Mouse (Mus musculus) intestine, embryonic 16.5 days (tissue): ENCODE data around the gene Pacs1. TPM values are rescaled to one million over a fixed set of nuclear protein-coding genes. Genes with fewer than 3 reads are reported as not detected.
"Not testable (repeated sequence)": the region's sequence is repeated elsewhere in the genome, so short reads cannot be mapped to it uniquely, and the experiment has no call there.

Experiments
- ATAC-seq: fragments of 200-750 bp; cut with Nextera tagmentation; 2 replicates; pipeline ENCODE4 v1.8.0; 2017; ENCODE audit warnings: moderate TSS enrichment, moderate library complexity
- H3K27ac ChIP-seq: fragments of 300-500 bp; sonication (generic); 2 replicates; pipeline ENCODE4 v1.5.1; 2014; ENCODE audit warnings: mild to moderate bottlenecking, low read length
- H3K27me3 ChIP-seq: fragments of 300-500 bp; sonication (generic); replicated peaks from 2 replicates; pipeline ENCODE4 v1.6.1; 2014; ENCODE audit warnings: low read length, control low read depth, mixed read lengths; ENCODE audit not compliant: control insufficient read depth, insufficient read depth
- H3K36me3 ChIP-seq: fragments of 300-500 bp; sonication (generic); 2 replicates; pipeline ENCODE4 v1.6.1; 2014; ENCODE audit warnings: low read length, control low read depth; ENCODE audit not compliant: control insufficient read depth, insufficient read depth
- H3K4me1 ChIP-seq: fragments of 300-500 bp; sonication (generic); 2 replicates; pipeline ENCODE4 v1.6.1; 2014; ENCODE audit warnings: low read length, control low read depth, mixed read lengths; ENCODE audit not compliant: control insufficient read depth, insufficient read depth
- H3K4me2 ChIP-seq: fragments of 300-500 bp; sonication (generic); 2 replicates; pipeline ENCODE4 v1.6.1; 2014; ENCODE audit warnings: low read depth, low read length, control low read depth
- H3K4me3 ChIP-seq: fragments of 300-500 bp; sonication (generic); 2 replicates; pipeline ENCODE4 v1.5.1; 2014; ENCODE audit warnings: mild to moderate bottlenecking, low read length
- H3K9ac ChIP-seq: fragments of 300-500 bp; sonication (generic); 2 replicates; pipeline ENCODE4 v1.6.1; 2014; ENCODE audit warnings: low read depth, low read length
- H3K9me3 ChIP-seq: fragments of 300-500 bp; sonication (generic); 2 replicates; pipeline ENCODE4 v1.6.1; 2016; ENCODE audit warnings: low read length, control low read depth; ENCODE audit not compliant: control insufficient read depth
- WGBS: fragments of 180-500 bp; shearing (Covaris S2); extraction: QIAGEN DNeasy Blood & Tissue Kit; methylation state at CpG from one replicate; pipeline ENCODE4 v1.1.7; 2014; 5-methylcytosine and 5-hydroxymethylcytosine counted together
- polyA plus RNA-seq: library from polyadenylated mRNA; unstranded; fragments of >200 nt; fragmentation: Nextera tagmentation; extraction: Ambion mirVana; gene quantifications from 2 replicates; pipeline ENCODE4 v1.2.1, GENCODE M21; 2015

Pacs1 gene
- polyA plus RNA-seq, 1 experiment from 2014 or later = 11.4 TPM

- no peak overlapping the region for H3K4me2 ChIP-seq
- WGBS = 71% methylated on average over 2 of the region's 2 CpGs
- no peak for ATAC-seq
These were observed 48.3 kb downstream of the Pacs1 start for GRCm38 (mm10) chr19:5224624-5225023.

GRCm38 (mm10) chr19:5224077-5224476, 48.8 kb downstream of the Pacs1 start:
- Histone ChIP-seq H3K36me3 (no peaks in the 10 kb centered on the region), H3K27ac (no peak overlapping the region), H3K4me1 (no peaks in the 10 kb centered on the region), H3K4me3 (no peak overlapping the region), H3K4me2 (no peak overlapping the region), H3K9ac (no peak overlapping the region), H3K9me3 (no peaks in the 10 kb centered on the region), H3K27me3 (no peaks in the 10 kb centered on the region)
- ATAC-seq = no peak
- 89% methylated on average over 4 of the region's 4 CpGs for WGBS

More at GRCm38 (mm10) chr19:5224624-5225023, 48.3 kb downstream of the Pacs1 start:
- Histone ChIP-seq H3K4me3 (no peak overlapping the region), H3K27ac (no peak overlapping the region), H3K9me3 (no peaks in the 10 kb centered on the region), H3K9ac (no peak overlapping the region), H3K36me3 (no peaks in the 10 kb centered on the region), H3K27me3 (no peaks in the 10 kb centered on the region), H3K4me1 (no peaks in the 10 kb centered on the region)

GRCm38 (mm10) chr19:5221926-5222325, 51.0 kb downstream of the Pacs1 start:
- Histone ChIP-seq H3K27ac (no peak overlapping the region), H3K9ac (no peak overlapping the region), H3K4me3 (no peak overlapping the region), H3K36me3 (no peaks in the 10 kb centered on the region), H3K4me1 (no peaks in the 10 kb centered on the region), H3K27me3 (no peaks in the 10 kb centered on the region), H3K4me2 (no peak overlapping the region), H3K9me3 (no peaks in the 10 kb centered on the region)
- WGBS = 48% methylated on average over 2 of the region's 2 CpGs
- no peak for ATAC-seq

- 20% methylated on average over 2 of the region's 2 CpGs for WGBS
- H3K4me3 ChIP-seq, H3K27me3 ChIP-seq, H3K4me1 ChIP-seq, H3K27ac ChIP-seq, H3K4me2 ChIP-seq, H3K36me3 ChIP-seq, H3K9ac ChIP-seq, H3K9me3 ChIP-seq, ATAC-seq: not testable (repeated sequence)
These were observed 51.6 kb downstream of the Pacs1 start for GRCm38 (mm10) chr19:5221219-5221723.

GRCm38 (mm10) chr19:5220389-5220788, 52.5 kb downstream of the Pacs1 start:
- no peak overlapping the region for H3K9ac ChIP-seq
- H3K4me3 ChIP-seq = no peak overlapping the region
- no peak overlapping the region for H3K27ac ChIP-seq
- H3K4me1 ChIP-seq = no peaks in the 10 kb centered on the region
- no peak overlapping the region for H3K4me2 ChIP-seq
- no peaks in the 10 kb centered on the region for H3K9me3 ChIP-seq
- H3K27me3 ChIP-seq = no peaks in the 10 kb centered on the region
- no peaks in the 10 kb centered on the region for H3K36me3 ChIP-seq
- ATAC-seq = no peak
- WGBS = 80% methylated on average over 3 of the region's 3 CpGs

GRCm38 (mm10) chr19:5201691-5202090, 71.2 kb downstream of the Pacs1 start:
- no peak overlapping the region for H3K4me2 ChIP-seq
- no peaks in the 10 kb centered on the region for H3K36me3 ChIP-seq
- 95% methylated on average over 2 of the region's 2 CpGs for WGBS
- no peak overlapping the region for H3K4me3 ChIP-seq
- H3K9ac ChIP-seq = no peak overlapping the region
- no peak for ATAC-seq
- H3K27me3 ChIP-seq = no peaks in the 10 kb centered on the region
- H3K27ac ChIP-seq = no peak overlapping the region
- no peaks in the 10 kb centered on the region for H3K9me3 ChIP-seq
- no peaks in the 10 kb centered on the region for H3K4me1 ChIP-seq

- H3K27me3 ChIP-seq, H3K36me3 ChIP-seq: not testable (repeated sequence)
- WGBS = 86% methylated on average over 4 of the region's 4 CpGs
These were observed 72.3 kb downstream of the Pacs1 start for GRCm38 (mm10) chr19:5200617-5201016.

GRCm38 (mm10) chr19:5198553-5198952, 74.4 kb downstream of the Pacs1 start:
- Histone ChIP-seq H3K27ac (no peak overlapping the region), H3K4me3 (no peak overlapping the region), H3K4me1 (no peaks in the 10 kb centered on the region), H3K27me3 (no peaks in the 10 kb centered on the region), H3K4me2 (no peak overlapping the region), H3K36me3 (no peaks in the 10 kb centered on the region), H3K9ac (no peak overlapping the region), H3K9me3 (no peaks in the 10 kb centered on the region)
- WGBS = 70% methylated on average over 3 of the region's 3 CpGs
- ATAC-seq = no peak

More at GRCm38 (mm10) chr19:5200617-5201016, 72.3 kb downstream of the Pacs1 start:
- H3K9ac ChIP-seq, H3K4me3 ChIP-seq, ATAC-seq, H3K4me2 ChIP-seq, H3K27ac ChIP-seq, H3K9me3 ChIP-seq, H3K4me1 ChIP-seq: not testable (repeated sequence)

- Histone ChIP-seq H3K36me3 (no peaks in the 10 kb centered on the region), H3K4me3 (no peak overlapping the region), H3K27ac (no peak overlapping the region), H3K9ac (no peak overlapping the region), H3K9me3 (no peaks in the 10 kb centered on the region), H3K4me2 (no peak overlapping the region), H3K27me3 (no peaks in the 10 kb centered on the region), H3K4me1 (peaks cover 7% of the 10 kb centered on the region; the same call in 1 of the 2 replicates)
- no peak for ATAC-seq
- 57% methylated on average over 7 of the region's 7 CpGs for WGBS
These were observed 77.4 kb downstream of the Pacs1 start for GRCm38 (mm10) chr19:5195417-5196035.

GRCm38 (mm10) chr19:5192397-5192796, 80.5 kb downstream of the Pacs1 start:
- no peak for ATAC-seq
- H3K9me3 ChIP-seq = no peaks in the 10 kb centered on the region

More at GRCm38 (mm10) chr19:5192397-5192796, 80.5 kb downstream of the Pacs1 start:
- Histone ChIP-seq H3K36me3 (no peaks in the 10 kb centered on the region), H3K27ac (no peak overlapping the region), H3K27me3 (no peaks in the 10 kb centered on the region), H3K4me3 (no peak overlapping the region), H3K4me2 (no peak overlapping the region), H3K9ac (no peak overlapping the region), H3K4me1 (peaks cover 7% of the 10 kb centered on the region; the same call in 1 of the 2 replicates)
